Mouse (Mus musculus): ENCODE data around the gene Lrrc8a. TPM values are rescaled to one million over a fixed set of nuclear protein-coding genes. Genes with fewer than 3 reads are reported as not detected.

Lrrc8a gene
- total RNA-seq (2023; ENCODE audit: inconsistent age) = 26.7 to 32.9 TPM (median 28.9 TPM) in 4 replicates

GRCm38 (mm10) chr2:30237199-30237880, at the start of gene Lrrc8a:
Gene Lrrc8a (plus strand): TSS chr2:30237715.

GRCm38 (mm10) chr2:30205629-30206357, 31.7 kb upstream of the Lrrc8a start, which contains the start of gene Kyat1:
Gene Kyat1 (minus strand): TSS chr2:30205847.

GRCm38 (mm10) chr2:30240267-30240666, 2.8 kb downstream of the Lrrc8a start, which contains the start of gene Gm28035:
Gene Gm28035 (plus strand): TSS chr2:30240567.

GRCm38 (mm10) chr2:30265767-30266253, 28.3 kb downstream of the Lrrc8a start, which contains the start of gene Phyhd1:
Gene Phyhd1 (plus strand): TSS chr2:30266203.

GRCm38 (mm10) chr2:30280743-30281142, 43.2 kb downstream of the Lrrc8a start, which contains the start of gene Gm28038:
Gene Gm28038 (plus strand): TSS chr2:30281043.

GRCm38 (mm10) chr2:30286192-30287026, 48.9 kb downstream of the Lrrc8a start, which contains the start of the genes Dolk and Nup188:
Gene Dolk (minus strand): TSS chr2:30286334.
Gene Nup188 (plus strand): TSS chr2:30286397.

Other genes starting within 250 kb of the Lrrc8a start
- gene Wdr34, start 188.8 kb upstream of the Lrrc8a start, total RNA-seq (2023; ENCODE audit: inconsistent age) = 2.5 to 4.4 TPM (median 2.8 TPM) in 4 replicates
- 251 to 275 TPM (median 261 TPM) in 4 replicates for gene Set, start 180.3 kb upstream of the Lrrc8a start, total RNA-seq (2023; ENCODE audit: inconsistent age)
- 0.87 to 2.3 TPM (median 1.7 TPM) in 4 replicates for gene Pkn3, start 160.0 kb upstream of the Lrrc8a start, total RNA-seq (2023; ENCODE audit: inconsistent age)
- 14.2 to 18.4 TPM (median 15.7 TPM) in 4 replicates for gene Zdhhc12, start 144.1 kb upstream of the Lrrc8a start, total RNA-seq (2023; ENCODE audit: inconsistent age)
- gene Zer1, start 113.1 kb upstream of the Lrrc8a start, total RNA-seq (2023; ENCODE audit: inconsistent age) = 67.6 to 74.2 TPM (median 71.0 TPM) in 4 replicates
- gene Tbc1d13, start 104.0 kb upstream of the Lrrc8a start, total RNA-seq (2023; ENCODE audit: inconsistent age) = 39.1 to 46.0 TPM (median 41.8 TPM) in 4 replicates
- gene Endog, start 66.2 kb upstream of the Lrrc8a start, total RNA-seq (2023; ENCODE audit: inconsistent age) = 8.8 to 9.3 TPM (median 9.1 TPM) in 4 replicates
- 19.9 to 23.6 TPM (median 22.6 TPM) in 4 replicates for gene Spout1, start 59.3 kb upstream of the Lrrc8a start, total RNA-seq (2023; ENCODE audit: inconsistent age)
- 7.4 to 11.1 TPM (median 7.9 TPM) in 4 replicates for gene Kyat1, start 31.9 kb upstream of the Lrrc8a start, total RNA-seq (2023; ENCODE audit: inconsistent age)
- gene Gm28035, start 2.9 kb downstream of the Lrrc8a start, total RNA-seq (2023; ENCODE audit: inconsistent age) = 0.90 to 5.9 TPM (median 3.4 TPM) in 4 replicates
- gene Phyhd1, start 28.5 kb downstream of the Lrrc8a start, total RNA-seq (2023; ENCODE audit: inconsistent age) = 4.9 to 10.3 TPM (median 8.9 TPM) in 4 replicates
- gene Gm28038, start 43.3 kb downstream of the Lrrc8a start, total RNA-seq (2023; ENCODE audit: inconsistent age) = 3.3 TPM in 1 of 4 replicates, not detected in the others
- gene Dolk, start 48.6 kb downstream of the Lrrc8a start, total RNA-seq (2023; ENCODE audit: inconsistent age) = 8.1 to 11.2 TPM (median 9.9 TPM) in 4 replicates
- 50.2 to 59.9 TPM (median 55.0 TPM) in 4 replicates for gene Nup188, start 48.7 kb downstream of the Lrrc8a start, total RNA-seq (2023; ENCODE audit: inconsistent age)
- 56.1 to 83.8 TPM (median 71.9 TPM) in 4 replicates for gene Sh3glb2, start 121.6 kb downstream of the Lrrc8a start, total RNA-seq (2023; ENCODE audit: inconsistent age)
- 12.5 to 23.0 TPM (median 18.0 TPM) in 4 replicates for gene Miga2, start 126.5 kb downstream of the Lrrc8a start, total RNA-seq (2023; ENCODE audit: inconsistent age)
- gene Dolpp1, start 154.5 kb downstream of the Lrrc8a start, total RNA-seq (2023; ENCODE audit: inconsistent age) = 17.4 to 23.5 TPM (median 19.5 TPM) in 4 replicates
- 20.2 to 34.2 TPM (median 25.9 TPM) in 4 replicates for gene Crat, start 178.1 kb downstream of the Lrrc8a start, total RNA-seq (2023; ENCODE audit: inconsistent age)
- gene Ptpa, start 178.3 kb downstream of the Lrrc8a start, total RNA-seq (2023; ENCODE audit: inconsistent age) = 140 to 153 TPM (median 144 TPM) in 4 replicates
- 2.8 to 4.8 TPM (median 3.2 TPM) in 4 replicates for gene Ier5l, start 236.5 kb downstream of the Lrrc8a start, total RNA-seq (2023; ENCODE audit: inconsistent age)